Mouse (Mus musculus) liver, embryonic 11.5 days (tissue): ENCODE data around the gene Sis. TPM values are rescaled to one million over a fixed set of nuclear protein-coding genes. Genes with fewer than 3 reads are reported as not detected.

ENCODE experiments used
- ATAC-seq: fragments of 200-750 bp; cut with Nextera tagmentation; replicated peaks from 2 replicates; pipeline ENCODE4 v1.8.0; 2017; ENCODE audit warnings: moderate number of reproducible peaks, mild to moderate bottlenecking, moderate TSS enrichment, moderate library complexity; ENCODE audit not compliant: low FRiP score
- DNase-seq: peaks from one replicate; pipeline ENCODE4 v3.0.0-alpha.2; 2017; ENCODE audit warnings: low spot score
- H3K27ac ChIP-seq: fragments of 300-500 bp; sonication (generic); 2 replicates; pipeline ENCODE4 v1.5.1; 2014; ENCODE audit warnings: mild to moderate bottlenecking, low read depth, low read length, control low read depth
- H3K27me3 ChIP-seq: fragments of 300-500 bp; sonication (generic); replicated peaks from 2 replicates; pipeline ENCODE4 v1.6.1; 2014; ENCODE audit warnings: low read length, mixed read lengths; ENCODE audit not compliant: control insufficient read depth, insufficient read depth
- H3K36me3 ChIP-seq: fragments of 300-500 bp; sonication (generic); 2 replicates; pipeline ENCODE4 v1.6.1; 2014; ENCODE audit warnings: mild to moderate bottlenecking, low read length, moderate library complexity, mixed read lengths; ENCODE audit not compliant: control insufficient read depth, insufficient read depth
- H3K4me1 ChIP-seq: fragments of 300-500 bp; sonication (generic); replicated peaks from 2 replicates; pipeline ENCODE4 v1.6.1; 2014; ENCODE audit warnings: low read length, mixed read lengths; ENCODE audit not compliant: control insufficient read depth, insufficient read depth
- H3K4me2 ChIP-seq: fragments of 300-500 bp; sonication (generic); 2 replicates; pipeline ENCODE4 v1.6.1; 2014; ENCODE audit warnings: mild to moderate bottlenecking, control low read depth, moderate library complexity
- H3K4me3 ChIP-seq: fragments of 300-500 bp; sonication (generic); 2 replicates; pipeline ENCODE4 v1.5.1; 2014; ENCODE audit warnings: low read depth, low read length, control low read depth
- H3K9ac ChIP-seq: fragments of 300-500 bp; sonication (generic); 2 replicates; pipeline ENCODE4 v1.6.1; 2014; ENCODE audit warnings: low read depth, low read length, control low read depth
- H3K9me3 ChIP-seq: fragments of 300-500 bp; sonication (generic); 2 replicates; pipeline ENCODE4 v1.6.1; 2016; ENCODE audit warnings: low read length, inconsistent platforms, mixed read lengths; ENCODE audit not compliant: control insufficient read depth
- WGBS: fragments of 180-500 bp; shearing (Covaris S2); extraction: QIAGEN DNeasy Blood & Tissue Kit; methylation state at CpG from one replicate; pipeline ENCODE4 v1.1.7; 2014; 5-methylcytosine and 5-hydroxymethylcytosine counted together
- polyA plus RNA-seq: library from polyadenylated mRNA; unstranded; fragments of >200 nt; fragmentation: Nextera tagmentation; extraction: Ambion mirVana; gene quantifications from 2 replicates; pipeline ENCODE4 v1.2.1, GENCODE M21; 2014

Gene Sis
- polyA plus RNA-seq, 1 experiment from 2014 or later, result not detected

GRCm38 (mm10) chr3:72858738-72859137 is 108.9 kb downstream of the Sis start:
- H3K36me3 ChIP-seq, result no peaks in the 10 kb centered on the region
- WGBS, result 79% methylated on average over 3 of the region's 3 CpGs
- no peak for ATAC-seq
- H3K4me3 ChIP-seq, result no peak overlapping the region
- H3K27me3 ChIP-seq, result no peaks in the 10 kb centered on the region
- no peak overlapping the region for H3K9ac ChIP-seq
- DNase-seq, result no peak
- no peaks in the 10 kb centered on the region for H3K4me1 ChIP-seq
- no peak overlapping the region for H3K27ac ChIP-seq
- no peak overlapping the region for H3K4me2 ChIP-seq
- H3K9me3 ChIP-seq, result no peaks in the 10 kb centered on the region

DNA sequence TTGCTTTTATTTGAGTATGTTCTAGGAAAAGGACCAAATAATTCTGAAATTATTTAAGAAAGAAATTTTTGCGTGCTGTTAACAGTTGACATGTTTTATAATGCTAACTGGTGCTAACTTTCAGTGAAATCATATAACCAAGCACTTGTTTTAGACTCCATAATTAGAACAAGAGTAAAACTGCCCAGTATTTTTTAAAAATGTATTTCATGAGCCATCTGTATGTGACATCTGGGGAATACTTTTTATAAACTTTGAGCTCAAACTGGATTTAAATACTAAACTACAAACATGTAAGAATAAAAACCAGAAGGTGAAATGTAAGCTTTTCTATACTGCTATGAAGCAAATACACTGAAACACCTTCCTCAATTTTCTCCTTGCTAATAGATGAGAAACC is 112.3 kb downstream of the Sis start:
- no peaks in the 10 kb centered on the region for H3K9me3 ChIP-seq
- 70% methylated on average over 1 of the region's 1 CpGs for WGBS
- DNase-seq (no peak), ATAC-seq (no peak)
- no peaks in the 10 kb centered on the region for H3K4me1 ChIP-seq
- H3K4me2 ChIP-seq, result no peak overlapping the region
- no peaks in the 10 kb centered on the region for H3K36me3 ChIP-seq
- no peaks in the 10 kb centered on the region for H3K27me3 ChIP-seq
- no peak overlapping the region for H3K27ac ChIP-seq
- H3K9ac ChIP-seq, result no peak overlapping the region
- H3K4me3 ChIP-seq, result no peak overlapping the region

GRCm38 (mm10) chr3:72840641-72841040 is 127.0 kb downstream of the Sis start:
- DNase-seq, result no peak
- Histone ChIP-seq H3K36me3 (no peaks in the 10 kb centered on the region), H3K27ac (no peak overlapping the region), H3K4me1 (no peaks in the 10 kb centered on the region), H3K9me3 (no peaks in the 10 kb centered on the region), H3K9ac (no peak overlapping the region), H3K4me2 (no peak overlapping the region), H3K4me3 (no peak overlapping the region), H3K27me3 (no peaks in the 10 kb centered on the region)
- 71% methylated on average over 2 of the region's 2 CpGs for WGBS
- ATAC-seq, result no peak

Other genes starting within 250 kb of the Sis start
- gene Slitrk3, start 89.9 kb upstream of the Sis start, polyA plus RNA-seq, result not detected in 2 replicates